Mouse (Mus musculus) heart, postnatal 0 days (tissue): ENCODE data around the gene Setd2. TPM values are rescaled to one million over a fixed set of nuclear protein-coding genes. Genes with fewer than 3 reads are reported as not detected.

Source experiments
- ATAC-seq: fragments of 200-750 bp; cut with Nextera tagmentation; 2 replicates; pipeline ENCODE4 v1.8.0; 2017; ENCODE audit warnings: low read depth, moderate number of reproducible peaks, moderate library complexity; ENCODE audit not compliant: insufficient read depth
- DNase-seq: peaks from one replicate; pipeline ENCODE4 v3.0.0-alpha.2; 2016; ENCODE audit warnings: low spot score
- H3K27ac ChIP-seq: fragments of 300-500 bp; sonication (generic); 2 replicates; pipeline ENCODE4 v1.5.1; 2014; ENCODE audit warnings: low read depth, mild to moderate bottlenecking
- H3K27me3 ChIP-seq: fragments of 300-500 bp; sonication (generic); 2 replicates; pipeline ENCODE4 v1.6.1; 2014; ENCODE audit warnings: low read length, mixed read lengths; ENCODE audit not compliant: control insufficient read depth, insufficient read depth
- H3K36me3 ChIP-seq: fragments of 300-500 bp; sonication (generic); replicated peaks from 2 replicates; pipeline ENCODE4 v1.6.1; 2014; ENCODE audit warnings: low read length, mixed read lengths; ENCODE audit not compliant: control insufficient read depth, insufficient read depth
- H3K4me1 ChIP-seq: fragments of 300-500 bp; sonication (generic); 2 replicates; pipeline ENCODE4 v1.6.1; 2014; ENCODE audit warnings: antibody characterized with exemption; ENCODE audit not compliant: control insufficient read depth, insufficient read depth
- H3K4me2 ChIP-seq: fragments of 300-500 bp; sonication (generic); 2 replicates; pipeline ENCODE4 v1.6.1; 2014; ENCODE audit warnings: low read depth, mild to moderate bottlenecking, low read length, moderate library complexity
- H3K4me3 ChIP-seq: fragments of 300-500 bp; sonication (generic); 2 replicates; pipeline ENCODE4 v1.5.1; 2014; ENCODE audit warnings: low read depth, low read length
- H3K9ac ChIP-seq: fragments of 300-500 bp; sonication (generic); replicated peaks from 2 replicates; pipeline ENCODE4 v1.6.1; 2014; ENCODE audit warnings: low read depth, low read length, mixed read lengths
- H3K9me3 ChIP-seq: fragments of 300-500 bp; sonication (generic); replicated peaks from 2 replicates; pipeline ENCODE4 v1.6.1; 2016; ENCODE audit warnings: low read length; ENCODE audit not compliant: control insufficient read depth
- CTCF ChIP-seq: IDR thresholded peaks from 2 replicates; pipeline ENCODE4 v1.5.1; 2016; ENCODE audit warnings: antibody characterized with exemption, control low read depth, low read depth
- EP300 ChIP-seq: IDR thresholded peaks from 2 replicates; pipeline ENCODE4 v1.6.1; 2016; ENCODE audit warnings: antibody characterized with exemption, low read depth
- WGBS: fragments of 180-500 bp; shearing (Covaris S2); extraction: QIAGEN DNeasy Blood & Tissue Kit; methylation state at CpG from one replicate; pipeline ENCODE4 v1.1.7; 2014; 5-methylcytosine and 5-hydroxymethylcytosine counted together
- polyA plus RNA-seq: library from polyadenylated mRNA; unstranded; fragments of >200 nt; fragmentation: Nextera tagmentation; extraction: Ambion mirVana; gene quantifications from 2 replicates; pipeline ENCODE4 v1.2.1, GENCODE M21; 2015
- total RNA-seq: library from RNA; depleted of rRNA; stranded (reverse); fragments of >200 nt; gene quantifications from 2 replicates; pipeline ENCODE4 v1.2.3, GENCODE M21; 2014; ENCODE audit warnings: low replicate concordance

Setd2 gene
- total and polyA plus RNA-seq, 2 experiments from 2014 or later = 13.0 to 33.2 TPM

DNA sequence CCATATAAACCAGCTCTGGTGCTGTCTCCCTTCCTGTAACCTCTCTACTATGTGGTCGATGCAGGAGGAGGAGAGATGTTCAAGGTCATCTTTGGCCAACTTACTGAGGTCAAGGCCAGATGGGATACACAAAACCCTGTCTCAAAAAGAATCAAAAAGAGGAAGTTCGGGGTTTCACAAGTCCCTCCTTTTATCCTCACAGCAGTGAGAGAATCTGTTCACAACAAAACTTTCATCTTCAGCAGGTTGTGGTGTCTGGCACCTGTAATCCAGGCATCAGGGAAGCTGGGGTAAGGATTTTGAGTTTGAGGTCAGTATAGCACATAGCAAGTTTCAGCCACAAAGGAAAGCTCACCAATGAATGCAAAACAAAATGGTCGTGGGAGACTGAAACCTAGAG is 1.7 kb upstream of the Setd2 start:
- Histone ChIP-seq H3K27ac (no peak overlapping the region), H3K27me3 (no peaks in the 10 kb centered on the region), H3K9me3 (no peaks in the 10 kb centered on the region), H3K4me2 (no peak overlapping the region), H3K4me3 (no peak overlapping the region), H3K9ac (no peak overlapping the region), H3K36me3 (no peaks in the 10 kb centered on the region), H3K4me1 (peaks cover 23% of the 10 kb centered on the region)
- ATAC-seq = no peak
- 70% methylated on average over 3 of the region's 3 CpGs for WGBS
- no peak for TF ChIP-seq CTCF
- TF ChIP-seq EP300 = no peak
- DNase-seq = no peak

DNA sequence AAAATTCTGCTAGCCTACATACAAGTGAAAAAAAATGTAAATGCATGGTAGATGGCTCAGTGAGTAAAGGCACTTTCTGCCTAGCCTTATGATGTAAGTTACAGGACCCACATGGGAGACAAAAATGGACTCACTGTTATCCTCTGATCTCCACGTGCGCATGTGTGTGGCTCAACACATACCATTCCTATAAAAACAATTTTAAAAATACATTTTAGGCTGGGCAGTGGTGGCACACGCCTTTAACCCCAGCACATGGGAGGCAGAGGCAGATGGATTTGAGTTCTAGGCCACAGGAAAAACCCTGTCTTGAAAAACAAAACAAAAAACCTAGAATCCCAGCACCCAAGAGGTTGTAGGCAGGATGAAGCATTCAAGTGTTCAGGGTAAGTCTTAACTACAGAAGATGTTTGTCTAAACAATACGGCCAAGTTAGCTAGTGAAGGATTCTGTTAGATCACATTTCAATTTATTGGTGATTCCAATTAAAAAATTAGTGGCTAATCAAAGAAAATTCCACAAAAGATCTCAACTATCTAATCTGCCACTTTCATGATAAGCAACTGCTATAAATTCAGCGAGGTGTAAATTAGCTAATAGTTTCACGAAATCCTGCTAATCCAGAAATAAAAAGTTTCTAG is 1.1 kb upstream of the Setd2 start:
- Histone ChIP-seq H3K9ac (peak overlapping the region; percentile 98; the same call in 1 of the 2 replicates), H3K4me3 (peak overlapping the region; percentile 90), H3K27ac (peak overlapping the region; percentile 99), H3K9me3 (no peaks in the 10 kb centered on the region), H3K4me2 (peak overlapping the region; percentile 80), H3K4me1 (peaks cover 23% of the 10 kb centered on the region), H3K36me3 (no peaks in the 10 kb centered on the region), H3K27me3 (no peaks in the 10 kb centered on the region)
- DNase-seq (peak; percentile 10), ATAC-seq (no peak)
- 25% methylated on average over 6 of the region's 6 CpGs for WGBS
- TF ChIP-seq EP300 = no peak
- no peak for TF ChIP-seq CTCF

DNA sequence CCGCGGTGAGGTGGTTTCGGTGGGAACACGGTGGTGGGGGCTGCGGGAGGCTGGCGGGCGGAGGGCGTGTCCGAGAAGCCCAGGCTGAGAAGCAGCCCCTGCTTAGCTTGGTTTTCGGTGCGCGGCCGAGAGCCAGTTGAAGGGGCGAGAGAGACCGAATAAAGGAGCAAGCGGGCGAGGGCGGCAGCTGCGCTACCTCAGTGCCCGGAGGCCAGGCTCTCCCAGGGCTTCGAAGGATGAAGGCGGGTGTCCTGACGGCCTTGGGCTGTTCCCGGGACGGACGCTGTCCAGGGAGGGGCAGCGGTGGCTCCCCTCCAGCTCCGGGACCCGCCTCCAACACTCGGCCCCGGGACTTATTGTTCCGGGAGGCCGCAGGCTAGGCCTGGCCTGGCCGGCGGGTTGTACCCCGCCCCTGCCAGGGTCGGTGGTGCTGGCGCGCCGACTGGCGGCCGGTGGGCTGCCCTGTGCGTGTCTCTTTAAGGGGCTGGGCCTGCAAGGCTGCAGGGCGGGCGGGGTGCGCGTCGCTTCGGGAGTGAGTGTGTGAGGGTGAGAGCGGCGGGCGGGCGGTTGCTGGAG is 395 bp upstream of the Setd2 start:
- Histone ChIP-seq H3K4me3 (peak overlapping the region; percentile 90), H3K27ac (peak overlapping the region; percentile 99), H3K4me1 (peaks cover 29% of the 10 kb centered on the region), H3K9ac (peak overlapping the region; percentile 98), H3K9me3 (no peaks in the 10 kb centered on the region), H3K4me2 (peak overlapping the region; percentile 80), H3K36me3 (no peaks in the 10 kb centered on the region), H3K27me3 (no peaks in the 10 kb centered on the region)
- DNase-seq = peak; percentile 97
- ATAC-seq = peak; percentile 98
- WGBS = under 1% methylated on average over 43 of the region's 53 CpGs
- TF ChIP-seq CTCF (peak; percentile 84), EP300 (0 out of 2 replicates have a peak, but pooled peaks have one; percentile 42)

DNA sequence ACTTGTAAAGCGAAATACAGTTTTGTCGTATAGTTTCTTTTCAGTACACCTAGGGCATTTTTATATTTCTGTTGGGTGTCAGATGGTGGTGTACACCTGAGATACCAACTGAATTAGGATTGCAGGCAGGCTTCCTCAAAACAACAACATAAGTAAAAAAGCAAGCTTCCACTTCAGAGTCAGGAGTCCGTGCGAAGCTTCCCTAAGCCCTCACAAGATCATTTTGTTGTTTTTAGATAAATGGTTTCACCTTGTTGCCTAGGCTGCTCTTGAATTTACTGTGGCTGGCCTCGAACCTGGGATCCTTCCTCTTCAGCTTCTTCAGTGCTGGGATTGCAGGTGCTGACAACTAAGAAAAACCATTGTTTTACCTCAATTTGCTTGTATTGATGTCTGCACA is 1.2 kb downstream of the Setd2 start:
- no peaks in the 10 kb centered on the region for H3K9me3 ChIP-seq
- TF ChIP-seq EP300 (no peak), CTCF (no peak)
- H3K27ac ChIP-seq = peak overlapping the region; percentile 99; the same call in 1 of the 2 replicates
- WGBS = 14% methylated on average over 5 of the region's 5 CpGs
- DNase-seq = no peak
- ATAC-seq = no peak
- no peaks in the 10 kb centered on the region for H3K27me3 ChIP-seq
- 0 out of 2 replicates have a peak, but pooled peaks cover 3% of the 10 kb centered on the region for H3K36me3 ChIP-seq
- H3K4me3 ChIP-seq = peak overlapping the region; percentile 90
- H3K4me1 ChIP-seq = peaks cover 30% of the 10 kb centered on the region
- H3K9ac ChIP-seq = peak overlapping the region; percentile 98
- H3K4me2 ChIP-seq = peak overlapping the region; percentile 72

DNA sequence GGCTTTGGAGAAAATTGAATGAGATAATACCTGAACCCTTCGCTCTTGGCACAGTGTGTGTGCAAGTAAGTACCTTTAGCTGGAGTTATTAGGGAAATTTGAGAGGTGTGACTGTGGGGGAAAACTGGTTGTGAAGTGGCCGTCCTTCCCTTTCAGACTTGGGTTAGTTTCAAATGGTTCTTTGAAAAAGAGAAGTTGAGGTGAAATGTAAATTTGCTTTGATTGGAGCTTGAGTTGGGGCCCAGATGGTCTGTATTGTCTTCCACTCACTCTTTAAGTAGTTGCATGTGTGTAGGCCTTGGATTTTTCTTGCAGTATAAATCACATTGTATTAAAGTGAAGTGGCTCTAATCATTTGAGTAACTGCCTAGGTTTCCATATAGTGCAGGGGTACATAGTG is 2.7 kb downstream of the Setd2 start:
- H3K27me3 ChIP-seq = no peaks in the 10 kb centered on the region
- ATAC-seq (no peak), DNase-seq (no peak)
- 0 out of 2 replicates have a peak, but pooled peaks cover 3% of the 10 kb centered on the region for H3K36me3 ChIP-seq
- no peak overlapping the region for H3K9ac ChIP-seq
- WGBS = 78% methylated on average over 2 of the region's 2 CpGs
- no peak overlapping the region for H3K27ac ChIP-seq
- no peaks in the 10 kb centered on the region for H3K9me3 ChIP-seq
- peaks cover 30% of the 10 kb centered on the region for H3K4me1 ChIP-seq
- no peak overlapping the region for H3K4me2 ChIP-seq
- TF ChIP-seq EP300 (no peak), CTCF (no peak)
- no peak overlapping the region for H3K4me3 ChIP-seq

DNA sequence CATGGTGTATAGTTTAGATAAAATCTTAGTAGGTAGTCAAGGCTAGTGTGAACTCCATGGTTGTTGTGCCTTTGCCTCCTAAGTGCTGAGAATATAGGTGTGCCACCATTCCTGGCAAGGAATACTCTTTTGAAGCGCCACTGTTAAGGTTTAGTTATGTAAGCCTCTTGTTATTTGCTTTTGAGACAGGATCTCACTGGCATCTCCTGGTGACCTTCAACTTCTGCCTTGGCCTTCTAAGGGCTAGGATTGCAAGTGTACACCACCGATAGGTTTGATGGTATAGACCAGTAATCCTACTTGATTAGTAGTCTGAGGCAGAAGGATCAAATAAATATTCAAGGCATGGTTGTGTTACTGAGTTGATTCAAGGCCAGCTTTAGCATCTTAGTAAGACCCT is 4.2 kb downstream of the Setd2 start:
- no peaks in the 10 kb centered on the region for H3K9me3 ChIP-seq
- H3K4me1 ChIP-seq = peaks cover 24% of the 10 kb centered on the region
- TF ChIP-seq EP300 (no peak), CTCF (no peak)
- H3K4me2 ChIP-seq = no peak overlapping the region
- WGBS = 84% methylated on average over 2 of the region's 2 CpGs
- H3K36me3 ChIP-seq = 0 out of 2 replicates have a peak, but pooled peaks cover 3% of the 10 kb centered on the region
- no peak overlapping the region for H3K9ac ChIP-seq
- DNase-seq (no peak), ATAC-seq (no peak)
- H3K27ac ChIP-seq = no peak overlapping the region
- no peaks in the 10 kb centered on the region for H3K27me3 ChIP-seq
- no peak overlapping the region for H3K4me3 ChIP-seq
